Mouse (Mus musculus) cerebellum, adult 8-10 months (tissue): ENCODE measurements around the gene Lrp2.

ENCODE experiments used
- DNase-seq: peaks from one replicate; pipeline ENCODE4 v3.0.0; 2022

Lrp2 gene

DNA sequence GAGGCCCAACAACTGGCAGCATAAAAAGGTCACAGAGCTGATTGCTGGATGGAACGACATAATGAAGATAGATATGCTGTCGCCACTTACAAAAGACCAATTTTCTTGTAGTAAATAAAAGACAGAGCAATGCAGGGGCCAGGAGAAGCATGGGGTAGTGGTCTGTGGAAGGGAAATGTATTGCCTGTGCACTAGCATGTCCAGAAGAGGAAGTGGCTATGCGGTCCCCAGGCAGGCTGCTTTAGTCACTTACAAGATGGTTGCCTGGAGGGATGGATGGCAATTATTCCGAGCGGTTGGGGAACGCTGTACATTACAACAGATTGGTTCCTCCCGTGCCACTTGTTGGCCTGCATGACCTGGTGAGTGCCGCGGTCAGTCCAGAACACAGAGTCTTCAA is 85.5 kb downstream of the Lrp2 start:
- no peak for DNase-seq

DNA sequence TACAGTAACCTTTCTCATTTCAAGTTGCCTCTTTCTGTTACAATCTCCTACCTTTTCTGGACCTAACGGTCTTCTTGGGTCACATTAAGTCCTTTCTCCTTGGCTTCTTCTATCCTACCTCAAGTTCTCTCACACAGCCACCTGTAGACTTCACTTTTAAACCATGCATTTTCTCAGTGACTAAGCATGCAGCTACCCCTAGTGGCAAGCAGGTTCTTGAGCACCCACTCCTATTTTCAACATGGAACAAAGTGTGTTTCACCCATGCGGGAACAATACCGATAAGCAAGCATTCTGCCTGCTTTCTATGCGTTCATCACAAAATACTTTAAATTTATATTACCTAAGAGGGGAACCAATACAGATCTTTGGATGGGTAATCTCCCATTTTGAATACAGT is 92.7 kb downstream of the Lrp2 start:
- DNase-seq, result no peak

DNA sequence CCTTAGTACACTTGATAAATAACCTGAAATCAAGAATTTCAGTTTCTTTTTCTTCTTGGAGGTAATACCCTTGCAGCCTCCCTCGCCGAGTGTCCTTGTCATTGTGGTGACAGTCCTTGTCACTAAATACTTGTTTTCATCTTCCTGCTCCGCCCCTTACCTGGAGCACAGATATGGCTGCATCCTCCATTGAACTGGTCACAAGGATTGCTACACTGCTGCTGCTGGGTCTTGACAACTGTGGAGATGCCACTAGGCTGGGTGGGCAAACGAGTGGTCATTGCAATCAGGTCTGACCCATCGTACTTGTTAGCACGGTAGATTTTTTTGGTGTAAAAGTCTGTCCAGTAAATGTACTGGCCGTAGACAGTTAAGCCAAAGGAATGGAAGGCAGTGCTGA is 104.9 kb downstream of the Lrp2 start:
- DNase-seq, result no peak

DNA sequence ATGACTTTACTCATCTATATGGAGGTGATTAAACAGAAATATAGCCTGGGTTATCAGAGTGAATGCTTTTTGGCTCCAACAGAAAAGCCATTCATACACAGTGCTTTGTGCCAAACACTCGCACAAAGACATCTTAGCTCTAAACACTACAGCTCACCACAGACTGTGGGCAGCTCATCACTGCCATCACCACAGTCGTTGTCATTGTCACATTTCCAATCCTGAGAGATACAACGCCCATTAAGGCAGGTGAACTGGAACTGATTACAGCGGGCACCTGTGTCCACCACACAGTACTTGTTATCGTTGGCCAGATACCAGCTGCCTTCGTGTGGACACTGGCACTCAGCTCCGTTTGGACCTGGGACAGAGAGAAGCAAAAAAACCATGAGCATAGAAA is 106.0 kb downstream of the Lrp2 start:
- DNase-seq, result no peak

DNA sequence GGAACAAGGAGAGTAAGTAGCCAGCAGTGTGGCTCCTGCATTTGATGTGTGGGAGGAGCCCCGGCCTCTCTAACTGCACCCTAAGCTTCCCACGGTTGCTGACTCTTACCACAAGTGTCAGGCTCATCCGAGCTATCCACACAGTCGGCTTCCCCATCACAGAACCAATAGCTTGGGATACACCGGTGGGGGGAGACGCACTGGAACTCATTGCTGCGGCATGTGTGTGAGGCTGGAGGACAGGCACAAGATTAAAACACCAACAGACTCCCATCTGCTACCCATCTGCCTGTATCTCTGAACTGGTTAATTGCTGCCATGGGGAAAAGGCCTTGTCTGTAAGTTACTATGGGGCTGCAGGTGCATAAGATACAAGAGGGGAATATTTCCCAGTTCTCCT is 109.0 kb downstream of the Lrp2 start:
- DNase-seq, result no peak

DNA sequence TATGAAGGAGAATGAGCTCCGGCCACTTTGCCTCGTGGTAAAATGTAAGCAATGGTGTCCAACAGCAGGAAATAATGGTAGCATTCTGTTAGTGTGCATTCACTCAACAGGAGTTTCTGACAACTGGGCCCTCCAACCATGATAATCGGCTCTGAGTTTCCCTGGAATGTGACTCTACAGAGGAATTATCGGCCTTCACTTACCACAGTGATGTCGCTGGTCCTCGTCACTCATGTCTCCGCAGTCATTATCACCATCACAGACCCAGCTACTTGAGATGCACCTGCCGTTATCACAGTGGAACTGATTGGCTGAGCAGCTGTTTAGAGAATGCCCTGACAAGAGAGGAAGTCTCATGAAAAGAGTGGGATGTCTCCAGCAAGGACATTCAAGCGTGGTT is 110.7 kb downstream of the Lrp2 start:
- DNase-seq, result no peak

DNA sequence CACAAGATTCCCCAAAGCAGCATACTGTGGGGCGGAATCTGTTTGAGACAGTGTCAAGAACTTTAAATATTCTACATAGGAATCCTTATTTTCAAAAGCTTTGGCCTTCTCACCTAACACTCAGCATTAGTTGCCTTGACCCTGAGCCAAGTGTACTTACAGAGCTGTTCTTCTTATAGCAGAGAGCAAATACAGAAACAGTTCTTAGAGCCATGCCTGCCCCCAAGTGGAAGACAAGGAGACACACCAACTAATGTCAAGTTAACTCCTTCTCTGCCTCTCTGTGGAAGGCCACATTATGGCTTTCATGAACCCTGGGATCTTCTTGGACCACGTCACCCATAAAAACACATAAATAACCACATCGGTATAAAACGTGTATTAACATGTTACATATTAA is 114.0 kb downstream of the Lrp2 start:
- no peak for DNase-seq

DNA sequence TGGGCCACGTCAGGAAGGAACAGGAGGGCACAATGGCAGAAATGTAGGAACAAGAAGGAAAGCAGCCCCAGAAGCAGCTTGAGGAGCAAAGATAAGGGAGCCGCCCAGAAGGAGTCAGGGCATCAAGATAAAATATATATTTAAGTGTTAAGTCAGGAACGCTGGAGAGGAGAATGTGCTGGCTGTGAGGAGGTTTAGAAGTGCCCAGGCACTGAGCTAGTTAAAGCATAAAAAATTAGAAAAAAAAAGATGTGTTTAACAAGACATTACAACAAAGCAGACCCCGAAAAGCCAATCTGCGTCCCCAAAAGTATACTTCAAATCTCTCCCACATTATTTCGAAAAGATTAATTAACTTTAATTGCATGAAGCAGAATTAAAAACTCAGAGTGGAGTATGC is 122.3 kb downstream of the Lrp2 start:
- DNase-seq, result no peak

DNA sequence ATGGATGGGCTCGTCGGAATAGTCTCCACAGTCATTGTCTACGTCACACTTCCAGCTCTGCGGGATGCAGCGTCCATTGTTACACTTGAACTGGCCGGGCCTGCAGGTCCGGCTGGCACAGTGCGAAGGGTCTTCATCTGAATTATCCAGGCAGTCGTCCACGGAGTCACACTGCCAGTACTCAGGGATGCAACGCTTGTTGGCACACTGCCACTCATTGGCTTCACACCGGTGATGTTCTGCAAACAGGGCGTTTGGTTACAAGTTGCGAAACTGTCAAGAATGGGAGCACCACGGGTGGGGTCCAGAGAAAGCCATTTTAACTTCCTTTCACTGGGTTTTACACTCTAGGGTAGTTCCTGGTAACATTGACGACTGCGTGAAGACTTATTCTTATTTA is 126.4 kb downstream of the Lrp2 start:
- no peak for DNase-seq

DNA sequence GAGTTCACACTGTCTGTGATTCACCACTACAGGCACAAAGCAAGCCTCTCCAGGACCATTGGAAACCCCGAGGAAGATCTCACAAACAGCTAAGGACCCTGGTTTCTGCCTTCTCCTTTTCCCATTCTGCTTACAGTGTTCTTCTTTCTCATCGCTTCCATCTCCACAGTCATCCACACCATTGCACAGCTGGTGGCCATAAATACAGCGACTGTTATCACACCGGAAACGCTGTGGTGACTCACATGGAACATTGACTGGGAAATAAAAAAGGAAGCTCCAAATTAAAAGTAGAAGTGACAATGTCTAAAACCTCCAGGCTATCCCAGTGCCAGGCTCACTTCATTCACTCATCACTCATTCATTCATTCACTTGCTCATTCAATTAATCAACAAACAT is 134.7 kb downstream of the Lrp2 start:
- DNase-seq, result no peak

DNA sequence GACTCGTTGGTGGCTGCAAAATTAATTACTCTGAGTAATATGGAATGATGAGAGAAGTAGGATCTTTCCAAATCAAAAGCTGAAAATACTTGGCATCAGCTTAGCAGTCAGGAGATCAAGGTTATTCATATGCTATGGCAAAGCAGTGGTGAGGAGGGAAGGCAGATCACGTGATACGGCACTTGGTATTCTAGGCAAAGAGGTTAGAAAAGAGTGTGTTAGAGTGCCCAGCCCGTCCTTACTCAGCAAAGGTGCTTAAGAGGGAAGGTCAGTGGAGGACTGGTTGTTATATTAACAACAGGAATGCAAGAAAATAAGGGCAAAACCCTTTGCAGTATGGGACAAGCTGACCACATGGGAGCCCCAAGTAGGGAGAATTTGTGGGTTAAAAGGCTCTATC is 137.3 kb downstream of the Lrp2 start:
- no peak for DNase-seq

DNA sequence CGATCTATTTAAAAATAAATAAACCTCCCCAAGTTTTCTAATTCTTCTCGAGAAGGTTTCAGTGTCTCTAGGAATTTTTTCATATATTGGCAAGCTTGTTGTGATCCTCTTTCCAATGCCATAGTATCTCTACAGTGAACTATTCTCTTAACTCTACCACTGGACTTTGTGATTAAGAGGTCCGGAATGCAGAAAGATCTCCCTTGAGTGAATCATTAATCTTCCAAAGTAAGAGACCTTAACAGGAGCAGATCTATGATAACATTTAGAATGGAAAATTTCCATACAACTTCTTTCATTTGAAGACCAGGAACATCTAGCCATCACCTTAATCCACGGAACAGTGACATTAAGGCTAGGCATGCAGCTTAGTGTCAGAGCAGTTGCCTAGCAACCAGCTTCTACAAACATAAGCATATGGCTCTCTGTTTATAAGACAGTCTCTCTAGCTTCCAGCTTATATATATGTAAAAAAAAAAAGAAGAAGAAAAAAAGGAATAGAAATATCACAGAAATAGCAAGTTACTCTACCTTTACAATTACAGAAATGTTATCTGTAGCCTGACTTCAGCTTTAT is 139.9 kb downstream of the Lrp2 start:
- DNase-seq, result no peak

DNA sequence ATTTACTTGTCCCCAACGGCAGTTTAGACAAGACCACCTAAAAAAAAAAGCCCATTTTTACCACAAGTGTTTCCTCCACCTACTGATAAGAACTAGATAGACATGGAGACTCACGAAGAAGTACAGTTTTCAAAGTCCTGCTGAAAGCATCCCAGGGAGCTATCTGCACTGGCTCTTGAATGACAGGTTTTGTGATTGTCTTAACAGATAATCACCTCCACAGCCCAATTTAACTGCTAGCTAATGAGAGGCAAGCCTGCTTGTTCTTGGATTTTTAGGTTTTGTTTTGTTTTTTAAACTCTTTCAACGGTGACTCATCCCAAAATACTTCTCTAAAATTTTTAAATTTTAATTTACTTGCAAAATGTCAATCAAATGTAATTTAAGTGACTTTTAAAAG is 144.2 kb downstream of the Lrp2 start:
- DNase-seq, result no peak

DNA sequence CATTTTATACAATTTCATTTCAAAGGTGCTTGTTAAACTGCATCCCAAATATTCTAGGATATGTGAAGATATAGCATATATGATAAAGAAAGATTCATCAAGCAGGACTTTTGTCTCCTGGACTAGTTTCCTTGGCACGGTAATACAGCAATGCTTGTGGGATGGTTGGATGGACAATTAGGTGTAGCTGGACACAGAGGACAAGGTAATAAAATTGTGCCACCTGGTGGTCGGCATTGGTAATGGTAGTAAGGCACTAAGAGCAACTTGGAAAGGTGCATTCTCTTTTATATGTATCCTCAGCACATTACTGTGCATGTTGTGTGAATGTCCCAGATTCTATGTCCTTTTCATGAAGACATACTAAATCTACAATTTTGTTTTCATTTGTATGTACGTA is 157.7 kb downstream of the Lrp2 start:
- peak; percentile 68 for DNase-seq

DNA sequence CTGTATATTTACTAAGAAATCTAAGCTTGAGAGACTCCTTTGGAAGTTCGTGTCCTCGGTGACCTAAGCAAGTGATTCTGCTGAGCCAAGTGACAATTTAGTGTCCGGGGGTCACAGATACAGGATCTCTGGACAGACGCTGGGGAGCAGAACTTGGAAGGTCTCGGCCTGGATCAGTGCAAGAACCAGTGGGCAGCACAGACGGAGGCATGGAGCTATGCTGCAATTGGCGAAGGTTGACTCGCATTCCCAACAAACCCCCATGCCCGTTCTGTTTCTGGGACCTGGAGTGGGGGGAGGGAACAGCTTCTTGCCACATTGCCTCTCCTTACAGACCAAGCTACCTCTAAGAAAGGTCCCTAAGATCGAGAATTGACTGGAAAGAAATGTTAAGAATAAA is 158.7 kb downstream of the Lrp2 start:
- DNase-seq, result no peak

DNA sequence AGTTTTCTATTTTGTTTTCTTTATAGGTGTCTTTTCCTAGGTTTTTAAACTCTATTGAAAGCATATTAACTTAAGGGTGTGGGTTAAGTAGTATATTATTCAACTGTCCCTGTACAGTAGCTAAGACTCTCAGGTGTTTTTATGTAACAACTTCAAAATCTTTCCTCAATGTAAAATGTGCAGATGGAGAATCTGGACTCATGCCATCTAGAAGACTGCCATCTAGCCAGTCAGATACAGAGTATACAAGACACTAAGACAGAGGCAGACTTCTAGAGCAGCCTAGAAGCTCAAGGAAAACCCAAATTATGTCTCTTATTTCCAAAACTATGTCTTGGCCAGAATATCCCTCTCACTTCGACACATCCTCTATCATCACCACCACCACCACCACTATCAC is 159.8 kb downstream of the Lrp2 start:
- DNase-seq, result no peak

DNA sequence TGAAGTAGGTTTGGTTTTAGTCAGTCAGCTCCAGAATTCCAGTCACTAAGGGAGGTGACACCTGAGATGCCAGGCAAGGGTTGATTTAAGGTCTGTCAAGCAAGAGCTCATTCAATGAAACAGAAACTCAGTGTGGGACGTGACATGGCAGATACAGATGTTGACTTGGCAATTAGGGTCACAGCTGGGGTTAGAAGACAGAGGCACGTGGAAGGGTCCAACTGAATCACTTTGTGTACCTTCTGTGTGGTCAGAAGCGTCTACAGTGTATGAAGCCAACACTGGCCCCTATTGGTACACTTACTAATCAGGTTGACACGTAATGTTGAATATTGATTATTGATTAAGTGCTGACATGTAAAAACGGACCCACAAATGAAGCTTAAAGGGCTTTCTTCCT is 161.0 kb downstream of the Lrp2 start:
- no peak for DNase-seq

DNA sequence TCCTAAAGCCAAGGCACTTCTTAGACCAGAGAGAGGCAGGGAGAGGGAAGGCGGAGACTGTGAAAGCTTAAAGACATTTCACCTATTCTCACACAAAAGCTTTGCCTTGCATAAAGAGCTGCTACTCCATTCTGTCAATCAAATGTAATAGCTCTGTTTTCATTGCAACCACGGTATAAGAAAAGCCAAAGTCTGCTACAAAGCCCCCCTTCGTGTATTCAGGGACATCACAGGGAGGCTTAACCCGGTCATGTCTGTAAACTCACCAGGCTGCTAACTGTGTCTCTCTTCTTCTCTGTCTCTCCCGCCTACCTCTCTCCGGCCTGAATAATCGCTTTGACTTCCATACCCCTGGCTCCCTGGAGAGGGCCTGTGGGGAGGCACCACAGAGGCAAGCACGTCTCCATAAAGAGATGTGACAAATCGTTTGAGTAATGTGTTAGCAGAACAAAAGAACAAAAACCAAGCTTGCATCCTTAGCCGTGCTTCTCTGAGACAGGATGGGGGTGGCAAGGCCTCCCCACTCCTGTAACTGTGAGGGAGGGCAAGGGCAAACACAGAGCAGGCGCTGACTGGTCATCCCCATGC is 167.5 kb downstream of the Lrp2 start:
- DNase-seq, result no peak

DNA sequence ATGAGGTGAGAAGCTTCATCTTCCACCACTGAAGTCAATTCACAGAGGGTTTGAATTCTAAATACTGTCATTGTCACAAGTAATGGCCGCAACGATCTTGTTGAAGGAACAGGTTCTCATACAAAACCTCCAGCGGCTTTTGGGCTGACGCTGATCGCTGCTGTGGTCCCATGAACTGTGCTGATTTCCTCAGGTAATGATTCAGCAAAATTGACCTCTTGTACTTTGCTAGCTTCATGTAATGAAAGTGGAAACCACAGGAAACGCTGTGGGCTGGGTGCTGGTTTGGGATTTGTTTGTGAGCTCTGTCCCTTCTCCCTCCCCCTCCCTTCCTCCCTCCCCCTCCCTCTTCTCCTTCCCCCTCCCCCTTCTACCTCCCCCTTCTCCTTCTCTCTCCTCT is 170.8 kb downstream of the Lrp2 start:
- DNase-seq, result no peak

DNA sequence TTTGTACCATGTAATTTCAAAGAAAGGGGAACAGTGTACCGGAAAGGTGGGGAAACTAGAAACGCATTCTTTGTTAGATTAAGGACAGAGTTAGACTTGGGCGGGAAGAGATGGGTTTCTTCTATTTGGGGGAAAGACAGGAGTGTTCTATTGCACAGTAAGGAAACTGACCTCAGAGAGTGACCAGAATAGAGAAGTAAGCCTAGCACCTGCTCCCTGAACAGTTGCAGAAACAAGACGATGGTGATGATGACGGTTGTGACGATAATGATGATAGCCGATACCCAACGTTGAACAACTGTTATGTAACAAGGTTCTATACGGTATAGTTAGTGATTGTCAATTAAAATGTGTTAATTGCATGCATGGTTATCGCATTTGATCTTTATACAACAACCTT is 171.3 kb downstream of the Lrp2 start:
- no peak for DNase-seq

DNA sequence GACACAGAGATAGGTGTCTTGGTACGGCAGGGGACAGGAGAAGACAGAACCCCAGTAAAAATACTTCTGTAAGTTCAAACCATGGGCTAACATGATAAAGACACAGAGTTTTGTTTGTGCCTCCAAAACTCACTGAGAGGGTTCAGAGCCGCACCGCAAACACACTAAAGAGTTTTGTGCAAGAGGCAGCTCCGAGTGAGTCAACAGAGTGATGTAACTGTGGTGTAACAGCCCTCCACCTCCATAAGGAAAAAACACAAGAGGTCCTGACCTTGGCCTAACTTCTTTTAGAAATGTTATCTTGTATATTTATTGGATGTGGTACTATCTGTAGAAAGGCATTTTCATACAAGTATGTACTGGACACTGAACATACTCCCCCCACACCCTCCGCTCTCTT is 180.2 kb downstream of the Lrp2 start:
- DNase-seq, result no peak

DNA sequence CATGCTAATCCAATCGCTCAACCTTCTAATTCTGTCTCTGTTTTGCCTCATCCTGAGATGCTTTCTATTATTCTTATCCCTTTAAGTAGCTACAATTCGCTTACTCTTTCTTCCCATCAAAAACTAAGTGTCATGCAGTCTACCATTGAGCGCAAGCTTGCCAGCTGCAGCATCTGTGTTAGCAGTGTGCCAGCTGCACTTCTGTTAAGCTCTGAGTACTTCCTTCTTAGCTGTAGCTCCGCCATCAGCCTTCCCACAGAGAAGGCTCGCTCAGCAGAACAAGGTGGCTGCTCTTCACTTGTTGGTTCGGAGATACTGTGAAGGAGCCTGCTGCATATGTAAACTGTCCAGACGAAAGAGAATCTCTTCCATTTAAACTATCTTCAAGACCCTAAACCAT is 183.6 kb downstream of the Lrp2 start:
- DNase-seq, result no peak

DNA sequence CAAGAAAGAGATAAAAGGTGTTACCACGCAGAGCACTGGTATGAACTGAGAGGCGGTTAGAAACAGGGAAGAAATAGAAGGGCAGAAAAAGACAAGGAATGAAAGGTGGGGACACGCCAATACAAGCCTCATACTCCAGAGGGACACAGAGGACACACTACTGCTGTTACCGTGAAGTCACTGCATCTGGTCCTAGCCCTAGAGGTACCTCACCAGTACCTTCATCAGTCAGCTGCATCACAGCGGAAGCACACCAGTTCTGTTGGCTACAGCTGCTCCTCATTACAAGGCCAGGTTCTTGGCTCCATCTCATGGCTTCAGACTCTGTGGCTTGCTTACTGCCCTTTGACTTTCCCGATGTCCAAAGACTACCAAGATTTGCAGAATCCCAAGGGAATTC is 184.0 kb downstream of the Lrp2 start:
- DNase-seq, result no peak

DNA sequence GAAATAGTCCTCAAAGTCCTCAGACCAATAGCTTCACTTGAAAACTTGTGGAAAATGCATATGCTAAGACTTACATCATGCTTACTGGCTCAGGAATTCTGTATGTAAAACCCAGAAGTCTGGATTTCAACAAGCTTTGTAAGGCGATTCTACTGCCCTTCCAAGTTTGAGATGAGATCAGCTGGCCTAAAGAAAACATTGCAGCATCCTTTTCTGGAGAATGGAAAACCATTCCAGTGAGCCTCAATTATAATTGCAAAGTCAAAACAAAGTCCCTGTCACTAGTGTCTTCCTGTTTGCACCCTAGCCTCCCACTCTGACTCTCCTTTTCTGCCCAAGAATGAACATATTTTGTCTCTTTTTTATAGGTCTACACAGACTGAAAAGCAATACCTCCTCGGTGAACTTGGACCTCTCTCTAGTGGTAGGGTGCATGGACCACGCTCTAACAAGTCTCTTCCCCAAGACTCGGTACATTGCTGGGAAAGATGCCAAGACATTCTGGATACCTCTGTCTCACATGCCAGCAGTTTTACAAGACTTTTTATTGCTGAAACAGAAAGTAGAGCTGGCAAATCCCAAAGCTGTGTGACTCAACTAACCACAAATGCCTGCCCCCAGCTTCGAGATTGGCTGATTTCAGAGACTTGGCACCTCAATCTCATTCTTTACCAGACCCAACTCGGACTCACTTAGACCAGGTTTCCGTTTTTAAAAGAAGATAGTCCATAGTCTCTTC is 184.8 kb downstream of the Lrp2 start:
- no peak for DNase-seq
